Mouse (Mus musculus): ENCODE measurements around the gene Lrrc45. TPM values are rescaled to one million over a fixed set of nuclear protein-coding genes. Genes with fewer than 3 reads are reported as not detected.

Lrrc45 gene
- polyA plus RNA-seq, 1 experiment from 2014 or later = 27.5 TPM

DNA sequence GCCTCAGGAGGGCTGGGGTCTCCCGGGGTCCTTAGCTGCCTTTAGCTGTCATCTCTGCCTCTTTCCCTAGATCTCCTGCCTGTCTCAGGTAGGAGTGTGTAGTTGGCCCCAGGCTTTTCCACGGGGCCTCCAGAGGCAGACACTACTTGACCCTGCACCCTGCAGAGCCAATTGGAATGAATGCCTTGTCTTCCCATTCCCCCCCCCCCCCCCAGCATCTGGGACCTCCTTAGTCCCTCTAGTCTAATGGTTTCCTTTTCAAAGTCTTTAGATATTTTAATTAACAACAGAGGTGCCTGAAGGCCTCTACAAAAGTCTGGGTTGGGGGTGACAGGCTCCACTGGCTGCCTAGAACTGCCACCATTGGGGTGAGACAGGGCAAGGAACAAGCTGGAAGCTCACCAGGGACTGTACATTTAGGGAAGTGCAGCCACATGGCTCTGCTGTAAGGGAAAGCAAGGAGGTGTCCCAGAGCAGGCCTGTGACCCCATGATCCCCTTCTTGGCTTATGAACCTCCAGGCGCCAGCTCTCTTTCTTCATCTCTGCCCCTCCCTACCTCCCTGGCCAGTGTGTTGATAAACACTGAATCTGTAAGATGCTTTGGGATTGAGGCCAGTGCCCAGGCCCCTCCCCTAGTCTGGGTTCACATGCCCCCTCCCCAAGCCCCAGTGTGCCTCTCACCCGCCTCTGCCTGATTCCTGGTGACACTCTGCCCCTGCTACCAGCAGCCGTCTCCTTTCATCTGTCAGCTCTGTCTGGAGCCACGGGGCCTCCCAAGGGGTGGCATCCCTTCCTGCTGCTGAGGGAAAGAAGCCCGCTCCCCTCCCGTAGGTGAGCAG lies 9.0 kb upstream of the Lrrc45 start:
- peak; percentile 18; the same call in 1 of the 2 replicates for ATAC-seq (replicated peaks; ENCODE audit: insufficient number of reproducible peaks, insufficient read depth, low FRiP score, low read depth)
- H3K4me1 ChIP-seq (replicated peaks) = peaks cover 41% of the 10 kb centered on the region
- no peak overlapping the region; the same call in 1 of the 2 replicates for H3K9ac ChIP-seq
- H3K9me3 ChIP-seq (replicated peaks) = no peaks in the 10 kb centered on the region
- H3K27me3 ChIP-seq = no peaks in the 10 kb centered on the region
- no peak overlapping the region for H3K4me3 ChIP-seq
- H3K27ac ChIP-seq = peak overlapping the region; percentile 77
- 32% methylated on average over 8 of the region's 8 CpGs for WGBS
- H3K36me3 ChIP-seq = peaks cover 5% of the 10 kb centered on the region
- 0 out of 2 replicates have a peak overlapping the region, but pooled peaks have one; percentile 2 for H3K4me2 ChIP-seq

DNA sequence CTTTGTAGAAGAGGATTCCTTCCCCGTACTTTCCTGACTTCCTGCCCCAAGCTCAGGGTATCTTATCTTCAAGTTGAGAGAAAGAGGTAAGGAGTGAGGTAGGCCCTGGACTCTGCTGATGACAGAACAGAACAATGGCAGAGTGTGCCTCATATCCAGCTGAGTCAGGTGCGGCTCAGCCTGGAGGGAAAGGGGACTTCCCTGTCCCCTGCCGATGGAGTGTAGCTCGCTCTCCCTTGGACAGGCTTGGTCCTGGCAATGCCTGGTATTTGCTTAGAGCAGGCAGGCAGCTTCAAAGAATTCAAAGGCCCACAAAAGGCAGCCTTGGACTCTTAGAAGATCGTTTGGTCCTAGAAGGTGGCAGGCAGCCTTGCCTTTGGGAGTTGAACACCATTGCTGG lies 7.6 kb upstream of the Lrrc45 start:
- peaks cover 41% of the 10 kb centered on the region for H3K4me1 ChIP-seq (replicated peaks)
- no peak overlapping the region for H3K9ac ChIP-seq
- H3K9me3 ChIP-seq (replicated peaks) = no peaks in the 10 kb centered on the region

DNA sequence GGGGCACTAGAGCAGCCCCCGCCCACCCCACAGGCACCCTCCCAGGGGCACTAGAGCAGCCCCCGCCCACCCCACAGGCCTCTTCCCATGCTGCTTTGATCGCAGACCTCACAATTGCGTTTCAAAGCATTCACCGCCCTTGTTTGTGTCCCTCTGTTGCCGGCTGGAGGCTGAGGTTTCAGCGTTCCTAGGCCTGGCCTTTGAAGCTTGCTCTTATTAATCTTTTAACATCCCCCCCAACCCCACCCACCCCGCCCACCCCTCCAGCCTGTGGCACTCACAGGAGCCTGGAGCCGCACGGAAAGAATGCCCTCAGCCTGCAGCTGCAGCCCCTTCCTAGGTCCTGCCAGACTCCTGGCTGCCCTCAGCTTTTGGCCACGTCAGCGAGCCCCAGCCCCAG lies 6.5 kb upstream of the Lrrc45 start:
- no peak overlapping the region for H3K4me2 ChIP-seq
- H3K9ac ChIP-seq = no peak overlapping the region
- H3K4me1 ChIP-seq (replicated peaks) = peaks cover 41% of the 10 kb centered on the region
- WGBS = 26% methylated on average over 12 of the region's 12 CpGs
- no peaks in the 10 kb centered on the region for H3K9me3 ChIP-seq (replicated peaks)
- ATAC-seq (replicated peaks; ENCODE audit: insufficient number of reproducible peaks, insufficient read depth, low FRiP score, low read depth) = no peak
- H3K36me3 ChIP-seq = peaks cover 7% of the 10 kb centered on the region
- no peak overlapping the region for H3K27ac ChIP-seq
- no peaks in the 10 kb centered on the region for H3K27me3 ChIP-seq
- H3K4me3 ChIP-seq = no peak overlapping the region

More for the DNA sequence above, 7.6 kb upstream of the Lrrc45 start:
- no peak for ATAC-seq (replicated peaks; ENCODE audit: insufficient number of reproducible peaks, insufficient read depth, low FRiP score, low read depth)
- no peak overlapping the region for H3K4me2 ChIP-seq
- peaks cover 8% of the 10 kb centered on the region for H3K36me3 ChIP-seq
- H3K27ac ChIP-seq = no peak overlapping the region
- no peak overlapping the region for H3K4me3 ChIP-seq
- H3K27me3 ChIP-seq = no peaks in the 10 kb centered on the region
- WGBS = 56% methylated on average over 5 of the region's 5 CpGs

DNA sequence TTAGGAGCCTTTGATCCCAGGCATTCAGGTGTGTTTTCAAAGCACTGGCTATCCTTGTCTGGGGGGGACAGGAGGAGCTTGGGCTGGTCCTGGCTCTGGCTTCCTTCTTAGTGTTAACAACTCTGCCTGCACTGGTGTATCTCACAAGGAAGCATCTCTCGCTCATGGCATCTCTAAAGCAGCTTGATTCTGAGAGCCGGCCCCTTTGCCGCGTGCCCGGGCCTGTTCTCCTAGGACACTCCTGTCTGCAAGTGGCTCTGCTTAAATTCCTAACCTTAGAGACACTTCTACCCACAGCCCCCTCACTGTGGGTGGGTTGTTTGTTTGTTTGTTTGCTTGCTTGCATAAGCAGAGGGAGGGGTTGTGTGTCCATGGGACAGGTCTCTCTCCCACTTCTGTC lies 5.8 kb upstream of the Lrrc45 start:
- no peak overlapping the region for H3K4me3 ChIP-seq

DNA sequence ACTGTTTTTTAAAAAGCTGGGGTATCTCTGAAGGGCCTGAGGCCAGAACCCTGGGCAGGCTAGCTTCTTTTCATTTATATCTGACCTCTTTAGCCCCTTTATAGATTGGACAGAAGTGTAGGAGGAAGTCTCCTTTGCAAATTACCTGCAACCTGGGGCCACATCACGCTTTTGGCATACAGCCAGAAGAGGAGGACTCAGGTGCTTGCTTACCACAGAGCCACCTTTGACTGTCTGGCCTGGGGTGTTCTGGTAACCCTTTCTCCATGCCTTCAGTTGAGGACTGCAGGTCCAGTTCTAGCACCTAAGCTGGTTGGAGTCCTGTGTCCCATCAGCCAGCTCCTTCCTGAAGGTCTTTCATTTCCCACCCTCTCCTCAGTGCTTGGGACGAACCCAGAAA lies 4.2 kb upstream of the Lrrc45 start:
- no peak for ATAC-seq (replicated peaks; ENCODE audit: insufficient number of reproducible peaks, insufficient read depth, low FRiP score, low read depth)
- Histone ChIP-seq H3K4me2 (no peak overlapping the region), H3K27ac (no peak overlapping the region), H3K4me3 (no peak overlapping the region), H3K9me3 (replicated peaks) (no peaks in the 10 kb centered on the region), H3K4me1 (replicated peaks) (peaks cover 40% of the 10 kb centered on the region), H3K27me3 (no peaks in the 10 kb centered on the region), H3K36me3 (peaks cover 3% of the 10 kb centered on the region; the same call in 1 of the 2 replicates), H3K9ac (no peak overlapping the region)
- 75% methylated on average over 2 of the region's 2 CpGs for WGBS

More for the DNA sequence above, 5.8 kb upstream of the Lrrc45 start:
- Histone ChIP-seq H3K36me3 (peaks cover 3% of the 10 kb centered on the region; the same call in 1 of the 2 replicates), H3K9me3 (replicated peaks) (no peaks in the 10 kb centered on the region), H3K4me1 (replicated peaks) (peaks cover 47% of the 10 kb centered on the region), H3K9ac (no peak overlapping the region), H3K27me3 (no peaks in the 10 kb centered on the region), H3K4me2 (no peak overlapping the region), H3K27ac (peak overlapping the region; percentile 27; the same call in 1 of the 2 replicates)
- no peak for ATAC-seq (replicated peaks; ENCODE audit: insufficient number of reproducible peaks, insufficient read depth, low FRiP score, low read depth)
- WGBS = 45% methylated on average over 5 of the region's 5 CpGs

DNA sequence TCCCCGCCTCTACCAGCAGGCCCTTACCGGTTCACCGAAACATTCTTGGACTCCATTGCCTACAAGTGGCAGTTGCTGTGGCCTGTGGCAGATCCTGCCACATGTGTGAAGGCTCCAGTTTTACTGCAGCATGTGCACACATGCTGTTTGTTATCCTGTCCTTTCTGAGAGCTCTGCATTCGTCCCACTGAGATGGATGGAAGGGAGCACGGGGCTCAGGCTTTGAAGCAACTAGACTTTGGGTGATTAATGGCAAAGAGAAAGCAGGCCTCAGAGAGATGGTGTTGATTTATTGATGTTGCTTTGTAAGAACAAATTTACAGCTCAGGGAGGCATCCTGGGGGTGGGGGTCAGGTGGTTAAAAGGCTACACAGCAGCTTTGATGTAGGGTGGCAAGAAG lies 3.1 kb upstream of the Lrrc45 start:
- H3K27ac ChIP-seq = no peak overlapping the region
- no peaks in the 10 kb centered on the region for H3K27me3 ChIP-seq
- ATAC-seq (replicated peaks; ENCODE audit: insufficient number of reproducible peaks, insufficient read depth, low FRiP score, low read depth) = no peak
- H3K4me1 ChIP-seq (replicated peaks) = peaks cover 35% of the 10 kb centered on the region
- peaks cover 3% of the 10 kb centered on the region; the same call in 1 of the 2 replicates for H3K36me3 ChIP-seq
- no peak overlapping the region for H3K9ac ChIP-seq
- no peak overlapping the region for H3K4me3 ChIP-seq
- H3K9me3 ChIP-seq (replicated peaks) = no peaks in the 10 kb centered on the region
- H3K4me2 ChIP-seq = no peak overlapping the region
- 81% methylated on average over 5 of the region's 5 CpGs for WGBS

DNA sequence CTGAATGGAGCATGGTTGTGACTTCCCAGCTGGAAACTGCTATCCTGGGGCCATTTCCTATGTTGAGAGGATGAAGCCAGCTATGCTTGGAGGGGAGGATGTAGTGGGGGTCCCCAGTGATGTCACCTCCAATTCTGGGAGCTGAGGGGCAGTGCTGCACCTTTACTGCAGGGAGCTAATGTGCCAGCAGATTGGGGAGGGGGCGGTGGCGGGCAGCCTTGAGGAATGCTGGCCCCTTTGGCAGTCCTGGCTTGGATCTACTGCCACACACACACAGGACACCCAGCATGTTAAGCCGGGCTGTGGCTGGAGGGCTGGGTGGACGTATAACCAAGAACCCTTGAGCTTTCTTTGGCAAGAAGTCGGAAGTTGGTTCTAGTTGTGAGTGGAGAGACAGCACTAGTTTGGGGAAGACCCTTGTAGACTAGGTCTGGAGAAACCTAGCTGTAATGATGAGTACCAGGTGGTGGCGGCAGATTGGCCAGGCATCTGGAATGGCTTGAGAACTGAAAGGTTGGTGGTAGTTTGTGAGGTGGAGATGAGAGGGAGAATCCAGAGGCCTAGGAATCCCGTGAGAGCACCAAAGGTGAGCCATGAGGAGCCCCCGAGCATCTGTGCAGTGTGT lies 1.6 kb upstream of the Lrrc45 start:
- ATAC-seq (replicated peaks; ENCODE audit: insufficient number of reproducible peaks, insufficient read depth, low FRiP score, low read depth) = no peak
- H3K4me2 ChIP-seq = peak overlapping the region; percentile 98
- 0 out of 2 replicates have a peak overlapping the region, but pooled peaks have one; percentile 72 for H3K4me3 ChIP-seq
- peaks cover 28% of the 10 kb centered on the region for H3K4me1 ChIP-seq (replicated peaks)
- H3K27ac ChIP-seq = no peak overlapping the region
- no peaks in the 10 kb centered on the region for H3K9me3 ChIP-seq (replicated peaks)
- no peak overlapping the region for H3K9ac ChIP-seq
- WGBS = 58% methylated on average over 8 of the region's 8 CpGs
- H3K36me3 ChIP-seq = peaks cover 3% of the 10 kb centered on the region; the same call in 1 of the 2 replicates
- no peaks in the 10 kb centered on the region for H3K27me3 ChIP-seq

DNA sequence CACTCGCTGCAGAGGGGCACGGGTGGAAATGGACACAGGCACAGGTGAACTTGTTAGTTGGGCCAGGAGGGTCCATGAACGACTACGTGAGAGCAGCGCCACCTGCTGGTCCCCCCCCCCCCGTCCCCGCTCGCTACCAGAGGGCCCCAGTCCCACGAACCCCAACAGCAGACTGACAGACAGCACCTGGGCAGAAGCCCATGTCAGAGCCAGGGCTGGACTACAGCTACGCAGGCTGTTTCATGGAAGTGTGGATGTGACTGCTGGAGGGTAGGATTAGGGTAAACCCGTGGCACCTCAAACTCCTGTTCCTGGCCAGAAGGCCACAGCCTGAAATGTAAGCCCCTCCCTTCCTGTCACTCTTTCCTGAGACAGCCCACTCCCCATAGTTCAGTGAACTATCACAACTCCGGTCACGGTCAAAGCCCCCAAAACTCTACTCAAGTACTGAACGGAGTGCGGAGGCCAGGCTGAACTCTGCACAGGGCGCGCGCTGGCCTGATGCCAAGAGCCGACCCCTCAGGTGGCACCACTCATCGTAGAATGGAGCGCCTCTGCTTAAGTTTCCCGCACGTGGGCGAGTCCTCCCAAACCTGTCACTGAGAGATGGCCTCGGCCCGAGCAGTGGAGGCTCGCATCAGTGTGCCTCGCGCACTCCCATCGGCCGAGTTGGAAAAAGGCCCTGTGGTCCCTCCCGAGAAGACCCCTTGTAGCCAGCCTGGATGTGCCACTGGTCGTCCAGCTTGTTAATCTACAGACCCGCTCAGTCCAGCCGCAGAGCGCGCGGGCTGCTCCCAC lies 755 bp upstream of the Lrrc45 start:
- ATAC-seq (replicated peaks; ENCODE audit: insufficient number of reproducible peaks, insufficient read depth, low FRiP score, low read depth) = peak; percentile 25
- H3K4me1 ChIP-seq (replicated peaks) = peaks cover 22% of the 10 kb centered on the region
- WGBS = under 1% methylated on average over 38 of the region's 38 CpGs
- H3K36me3 ChIP-seq = peaks cover 3% of the 10 kb centered on the region; the same call in 1 of the 2 replicates
- peak overlapping the region; percentile 98 for H3K4me2 ChIP-seq
- peak overlapping the region; percentile 72 for H3K9ac ChIP-seq
- peak overlapping the region; percentile 72 for H3K4me3 ChIP-seq
- H3K27ac ChIP-seq = peak overlapping the region; percentile 85
- H3K9me3 ChIP-seq (replicated peaks) = no peaks in the 10 kb centered on the region
- no peaks in the 10 kb centered on the region for H3K27me3 ChIP-seq

DNA sequence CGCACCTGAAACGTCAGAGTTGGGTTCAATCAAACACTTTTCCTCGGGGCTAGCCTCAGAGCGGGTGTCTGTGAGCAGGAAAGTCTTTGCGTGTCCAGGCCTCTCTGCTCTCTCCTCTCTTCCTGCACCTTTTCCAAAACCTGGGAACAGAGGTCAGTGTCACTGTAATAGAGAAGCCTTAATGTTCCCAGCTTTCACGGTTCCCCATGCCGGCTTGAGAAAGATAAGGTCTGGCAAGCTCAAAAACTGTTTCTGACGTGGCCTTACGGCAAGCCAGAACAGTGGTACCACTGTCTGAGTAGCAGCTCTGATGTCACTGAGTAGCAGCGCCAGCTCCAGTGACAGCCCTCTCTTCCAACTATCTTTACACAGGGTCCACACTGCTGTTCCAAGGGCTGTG lies 821 bp downstream of the Lrrc45 start:
- Histone ChIP-seq H3K9me3 (replicated peaks) (no peaks in the 10 kb centered on the region), H3K36me3 (peaks cover 18% of the 10 kb centered on the region; the same call in 1 of the 2 replicates), H3K4me2 (peak overlapping the region; percentile 98), H3K4me3 (peak overlapping the region; percentile 72), H3K9ac (peak overlapping the region; percentile 65), H3K27ac (0 out of 2 replicates have a peak overlapping the region, but pooled peaks have one; percentile 43), H3K27me3 (0 out of 2 replicates have a peak, but pooled peaks cover under 1% of the 10 kb centered on the region), H3K4me1 (replicated peaks) (peaks cover 22% of the 10 kb centered on the region)
- WGBS = 43% methylated on average over 10 of the region's 10 CpGs
- no peak for ATAC-seq (replicated peaks; ENCODE audit: insufficient number of reproducible peaks, insufficient read depth, low FRiP score, low read depth)

DNA sequence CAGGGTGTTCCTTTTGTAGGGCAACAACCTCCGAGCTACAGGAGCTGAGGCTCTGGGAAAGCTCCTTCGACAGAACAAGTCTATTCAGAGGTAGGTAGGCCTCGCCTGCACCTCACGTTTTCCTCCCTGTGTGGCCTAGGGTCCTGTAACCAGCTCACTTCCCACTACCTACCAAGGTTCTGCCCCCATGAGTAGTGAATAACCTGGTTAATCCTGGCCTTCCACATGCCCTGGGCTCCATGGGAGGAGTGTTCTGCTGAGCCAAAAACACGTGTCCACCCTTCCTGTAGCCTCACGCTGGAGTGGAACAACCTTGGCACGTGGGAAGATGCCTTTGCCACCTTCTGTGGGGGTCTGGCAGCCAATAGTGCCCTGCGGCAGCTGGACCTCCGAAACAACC lies 1.4 kb downstream of the Lrrc45 start:
- Histone ChIP-seq H3K9ac (0 out of 2 replicates have a peak overlapping the region, but pooled peaks have one; percentile 22), H3K36me3 (peaks cover 24% of the 10 kb centered on the region; the same call in 1 of the 2 replicates), H3K4me3 (0 out of 2 replicates have a peak overlapping the region, but pooled peaks have one; percentile 72), H3K9me3 (replicated peaks) (no peaks in the 10 kb centered on the region), H3K4me1 (replicated peaks) (peaks cover 22% of the 10 kb centered on the region), H3K27ac (no peak overlapping the region), H3K4me2 (no peak overlapping the region), H3K27me3 (0 out of 2 replicates have a peak, but pooled peaks cover 6% of the 10 kb centered on the region)
- WGBS = 84% methylated on average over 9 of the region's 9 CpGs
- ATAC-seq (replicated peaks; ENCODE audit: insufficient number of reproducible peaks, insufficient read depth, low FRiP score, low read depth) = no peak
